Mouse (Mus musculus) E14TG2a.4 (cell line): ENCODE measurements around the gene Nqo2.

Source experiments
- H3K27me3 ChIP-seq: 2 replicates; pipeline ENCODE4 v1.6.1; 2014; ENCODE audit warnings: low read length, control low read depth; ENCODE audit not compliant: insufficient read depth
- H3K36me3 ChIP-seq: 2 replicates; pipeline ENCODE4 v1.6.1; 2014; ENCODE audit warnings: low read length, control low read depth; ENCODE audit not compliant: insufficient read depth
- H3K4me1 ChIP-seq: replicated peaks from 2 replicates; pipeline ENCODE4 v1.6.1; 2014; ENCODE audit warnings: low read depth, low read length, control low read depth
- H3K4me3 ChIP-seq: replicated peaks from 2 replicates; pipeline ENCODE4 v1.5.1; 2014; ENCODE audit warnings: mild to moderate bottlenecking, low read length
- H3K9me3 ChIP-seq: 2 replicates; pipeline ENCODE4 v1.6.1; 2014; ENCODE audit warnings: low read length, control low read depth
- CTCF ChIP-seq: conservative IDR thresholded peaks from 2 replicates; pipeline ENCODE4 v1.5.1; 2014; ENCODE audit warnings: low read length
- NANOG ChIP-seq: IDR thresholded peaks from 2 replicates; pipeline ENCODE4 v1.6.1; 2014; ENCODE audit warnings: borderline replicate concordance, low read length, mixed read lengths
- POU5F1 ChIP-seq: IDR thresholded peaks from 2 replicates; pipeline ENCODE4 v1.6.1; 2014; ENCODE audit warnings: low read length, borderline replicate concordance

Nqo2 gene

GRCm38 (mm10) chr13:34016927-34017569 lies 52.6 kb downstream of the Nqo2 start:
- Histone ChIP-seq H3K4me1 (no peaks in the 10 kb centered on the region), H3K4me3 (no peak overlapping the region), H3K36me3 (peaks cover 87% of the 10 kb centered on the region), H3K27me3 (no peaks in the 10 kb centered on the region), H3K9me3 (0 out of 2 replicates have a peak, but pooled peaks cover 3% of the 10 kb centered on the region)
- TF ChIP-seq POU5F1 (no peak), CTCF (no peak), NANOG (no peak)

- peaks cover 85% of the 10 kb centered on the region for H3K36me3 ChIP-seq
- H3K9me3 ChIP-seq: 0 out of 2 replicates have a peak, but pooled peaks cover 3% of the 10 kb centered on the region
- no peak for TF ChIP-seq POU5F1
- no peak for TF ChIP-seq NANOG
- TF ChIP-seq CTCF: no peak
- H3K27me3 ChIP-seq: no peaks in the 10 kb centered on the region
- H3K4me3 ChIP-seq: no peak overlapping the region
- H3K4me1 ChIP-seq: no peaks in the 10 kb centered on the region
These were observed 54.0 kb downstream of the Nqo2 start for GRCm38 (mm10) chr13:34018521-34018920.

GRCm38 (mm10) chr13:34021998-34022397 lies 57.5 kb downstream of the Nqo2 start:
- Histone ChIP-seq H3K4me1 (no peaks in the 10 kb centered on the region), H3K9me3 (0 out of 2 replicates have a peak, but pooled peaks cover 3% of the 10 kb centered on the region), H3K27me3 (no peaks in the 10 kb centered on the region), H3K36me3 (peaks cover 58% of the 10 kb centered on the region), H3K4me3 (no peak overlapping the region)
- TF ChIP-seq NANOG: no peak
- no peak for TF ChIP-seq POU5F1
- no peak for TF ChIP-seq CTCF

DNA sequence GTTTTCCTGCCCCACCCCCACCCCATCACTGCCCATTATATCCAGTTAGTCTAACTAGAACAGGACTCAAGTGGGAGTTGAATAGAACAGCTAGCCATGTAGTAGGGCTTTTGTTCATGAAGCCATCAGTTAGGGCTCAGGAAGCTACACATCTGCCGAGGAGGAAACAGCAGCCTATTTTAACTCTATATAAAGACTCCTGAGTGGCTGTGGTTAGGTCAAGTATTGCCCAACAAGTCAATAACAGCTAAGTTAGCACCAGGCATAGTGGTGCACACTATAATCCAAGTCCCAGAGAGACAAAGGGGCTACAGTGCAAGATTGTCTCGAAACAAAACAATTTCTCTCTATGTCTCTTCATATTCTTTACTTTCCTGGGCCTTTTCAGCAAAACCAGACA lies 67.6 kb downstream of the Nqo2 start:
- Histone ChIP-seq H3K9me3 (no peaks in the 10 kb centered on the region), H3K4me1 (peaks cover 6% of the 10 kb centered on the region), H3K27me3 (no peaks in the 10 kb centered on the region), H3K4me3 (no peak overlapping the region), H3K36me3 (peaks cover 57% of the 10 kb centered on the region)
- TF ChIP-seq CTCF (no peak), NANOG (no peak), POU5F1 (no peak)

DNA sequence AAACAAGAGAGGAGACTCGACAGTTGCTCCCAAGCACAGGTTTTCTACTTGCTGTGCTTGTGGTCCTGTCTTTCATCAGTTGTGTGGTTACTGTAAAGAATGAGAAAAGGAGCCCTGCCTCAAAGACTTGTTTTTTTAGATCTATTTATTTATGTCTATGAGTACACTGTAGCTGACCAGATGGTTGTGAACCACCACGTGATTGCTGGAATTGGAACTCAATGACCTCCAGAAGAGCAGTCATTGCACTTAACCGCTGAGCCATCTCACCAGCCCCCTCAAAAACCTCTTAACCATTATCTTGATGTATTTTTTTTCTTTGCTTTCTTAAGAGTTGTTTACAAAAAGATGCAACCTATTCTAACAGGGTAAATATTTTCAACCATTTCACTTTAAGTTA lies 70.9 kb downstream of the Nqo2 start:
- H3K36me3 ChIP-seq: peaks cover 40% of the 10 kb centered on the region
- no peaks in the 10 kb centered on the region for H3K9me3 ChIP-seq
- no peak for TF ChIP-seq CTCF
- TF ChIP-seq NANOG: no peak
- no peak for TF ChIP-seq POU5F1
- H3K4me1 ChIP-seq: peaks cover 27% of the 10 kb centered on the region
- no peaks in the 10 kb centered on the region for H3K27me3 ChIP-seq
- H3K4me3 ChIP-seq: no peak overlapping the region

DNA sequence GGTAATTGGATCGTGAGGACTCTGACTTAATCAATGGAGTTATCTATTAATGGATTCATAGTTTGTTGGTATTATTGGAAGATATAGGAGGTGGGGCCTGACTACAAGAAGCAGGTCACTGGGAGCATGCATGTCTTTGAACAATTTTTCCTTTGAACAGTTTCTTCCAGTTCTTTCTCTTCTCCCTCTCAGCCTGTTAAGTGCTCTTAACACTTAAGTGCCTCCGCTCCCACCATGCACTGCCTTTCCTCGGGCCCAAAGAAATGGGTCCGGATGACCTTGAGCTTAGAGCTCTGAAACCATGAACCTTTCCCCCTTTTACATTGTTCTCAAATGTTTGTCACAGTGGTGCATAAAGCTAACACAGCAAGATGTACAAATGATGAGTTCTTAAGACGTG lies 72.2 kb downstream of the Nqo2 start:
- TF ChIP-seq CTCF (no peak), POU5F1 (no peak), NANOG (no peak)
- Histone ChIP-seq H3K9me3 (no peaks in the 10 kb centered on the region), H3K27me3 (no peaks in the 10 kb centered on the region), H3K4me3 (no peak overlapping the region), H3K36me3 (peaks cover 30% of the 10 kb centered on the region), H3K4me1 (peaks cover 28% of the 10 kb centered on the region)

GRCm38 (mm10) chr13:34037172-34038055 lies 72.9 kb downstream of the Nqo2 start, which contains the start of gene Bphl:
Gene Bphl (plus strand): TSS chr13:34037597.
- H3K27me3 ChIP-seq: no peaks in the 10 kb centered on the region
- H3K9me3 ChIP-seq: no peaks in the 10 kb centered on the region
- TF ChIP-seq CTCF (no peak), POU5F1 (no peak), NANOG (no peak)
- peaks cover 35% of the 10 kb centered on the region for H3K4me1 ChIP-seq
- peak within 1 kb of the TSS; percentile 89 for H3K4me3 ChIP-seq
- H3K36me3 ChIP-seq: peaks cover 25% of the 10 kb centered on the region

- no peak for TF ChIP-seq POU5F1
- TF ChIP-seq CTCF: no peak
- TF ChIP-seq NANOG: no peak
- peaks cover under 1% of the 10 kb centered on the region; the same call in 1 of the 2 replicates for H3K9me3 ChIP-seq
- peak overlapping the region; percentile 89 for H3K4me3 ChIP-seq
- peaks cover 19% of the 10 kb centered on the region for H3K36me3 ChIP-seq
- H3K27me3 ChIP-seq: no peaks in the 10 kb centered on the region
- H3K4me1 ChIP-seq: peaks cover 41% of the 10 kb centered on the region
These were observed 73.6 kb downstream of the Nqo2 start for GRCm38 (mm10) chr13:34038056-34038432.
